Mouse (Mus musculus) cerebellum, adult 2 months (tissue): ENCODE results near the gene Pcolce. TPM values are rescaled to one million over a fixed set of nuclear protein-coding genes. Genes with fewer than 3 reads are reported as not detected.

ENCODE experiments used
- DNase-seq, 2 experiments: peaks; one replicate each; pipeline ENCODE4 v3.0.0; 2021
- H3K27ac ChIP-seq: fragments of 200-500 bp; 2 replicates; pipeline ENCODE4 v1.5.1; 2012; ENCODE audit warnings: low read length, control low read depth, inconsistent platforms; ENCODE audit not compliant: insufficient read depth
- H3K27me3 ChIP-seq: fragments of 200-500 bp; 2 replicates; pipeline ENCODE4 v1.6.1; 2012; ENCODE audit warnings: inconsistent platforms, mild to moderate bottlenecking, low read length, moderate library complexity; ENCODE audit not compliant: control insufficient read depth, insufficient read depth
- H3K4me1 ChIP-seq: fragments of 200-500 bp; 2 replicates; pipeline ENCODE4 v1.6.1; 2011; ENCODE audit warnings: low read length; ENCODE audit not compliant: control insufficient read depth, insufficient read depth
- H3K4me3 ChIP-seq: fragments of 200-500 bp; replicated peaks from 2 replicates; pipeline ENCODE3; 2011; ENCODE audit warnings: mild to moderate bottlenecking, low read depth, low read length, control low read depth; ENCODE audit not compliant: insufficient read depth
- CTCF ChIP-seq: fragments of 200-500 bp; IDR thresholded peaks from 2 replicates; pipeline ENCODE4 v1.5.1; 2011; ENCODE audit warnings: low read depth, mild to moderate bottlenecking, control low read depth, low read length, moderate library complexity, borderline replicate concordance; ENCODE audit not compliant: insufficient read depth
- POLR2A ChIP-seq: fragments of 200-500 bp; IDR thresholded peaks from 2 replicates; pipeline ENCODE4 v1.6.1; 2011; ENCODE audit warnings: low read length, control low read depth, borderline replicate concordance; ENCODE audit not compliant: insufficient read depth
- whole genome bisulfite sequencing: fragments of 180-500 bp; shearing (Covaris S2); methylation state at CpG from one replicate; pipeline ENCODE4 v1.1.7; 2018; 5-methylcytosine and 5-hydroxymethylcytosine counted together
- polyA plus RNA-seq: library from polyadenylated mRNA; depleted of rRNA; stranded (reverse); fragments of >200 nt; gene quantifications from 2 replicates; pipeline ENCODE4 v1.2.3, GENCODE M21; 2012; rRNA removed

Pcolce gene
- polyA plus RNA-seq, 1 experiment, result 11.3 TPM

GRCm38 (mm10) chr5:137566416-137566815 is 47.2 kb downstream of the Pcolce start:
- H3K4me1 ChIP-seq, result no peaks in the 10 kb centered on the region
- WGBS, result 96% methylated on average over 5 of the region's 5 CpGs
- DNase-seq, result no peak
- TF ChIP-seq POLR2A (no peak), CTCF (no peak)
- no peak overlapping the region for H3K4me3 ChIP-seq
- no peaks in the 10 kb centered on the region for H3K27me3 ChIP-seq
- no peak overlapping the region for H3K27ac ChIP-seq

GRCm38 (mm10) chr5:137565744-137566143 is 47.8 kb downstream of the Pcolce start:
- 39% methylated on average over 6 of the region's 6 CpGs for WGBS
- TF ChIP-seq POLR2A, result no peak
- no peak for TF ChIP-seq CTCF
- no peak for DNase-seq

GRCm38 (mm10) chr5:137562965-137563364 is 50.6 kb downstream of the Pcolce start:
- no peak overlapping the region for H3K27ac ChIP-seq

More at GRCm38 (mm10) chr5:137565744-137566143, 47.8 kb downstream of the Pcolce start:
- Histone ChIP-seq H3K4me3 (no peak overlapping the region), H3K27me3 (no peaks in the 10 kb centered on the region), H3K4me1 (no peaks in the 10 kb centered on the region), H3K27ac (no peak overlapping the region)

GRCm38 (mm10) chr5:137561556-137561955 is 52.0 kb downstream of the Pcolce start:
- H3K27ac ChIP-seq, result no peak overlapping the region
- H3K4me3 ChIP-seq, result no peak overlapping the region
- DNase-seq, result no peak
- TF ChIP-seq CTCF (no peak), POLR2A (no peak)
- H3K27me3 ChIP-seq, result no peaks in the 10 kb centered on the region
- no peaks in the 10 kb centered on the region for H3K4me1 ChIP-seq
- 42% methylated on average over 6 of the region's 6 CpGs for WGBS

More at GRCm38 (mm10) chr5:137562965-137563364, 50.6 kb downstream of the Pcolce start:
- Histone ChIP-seq H3K4me1 (no peaks in the 10 kb centered on the region), H3K27me3 (no peaks in the 10 kb centered on the region), H3K4me3 (no peak overlapping the region)
- DNase-seq, result no peak
- WGBS, result 61% methylated on average over 10 of the region's 10 CpGs
- TF ChIP-seq POLR2A (no peak), CTCF (no peak)

Other genes starting within 250 kb of the Pcolce start
- 0.21 and 0.31 TPM in 2 replicates for gene Zan, start 136.7 kb downstream of the Pcolce start, polyA plus RNA-seq
- 54.8 and 55.3 TPM in 2 replicates for gene Pop7, start 111.3 kb downstream of the Pcolce start, polyA plus RNA-seq
- 59.8 and 61.2 TPM in 2 replicates for gene Gigyf1, start 95.2 kb downstream of the Pcolce start, polyA plus RNA-seq
- gene Epo, start 80.5 kb downstream of the Pcolce start, polyA plus RNA-seq, result not detected in 2 replicates
- 410 and 442 TPM in 2 replicates for gene Gnb2, start 80.3 kb downstream of the Pcolce start, polyA plus RNA-seq
- 125 and 135 TPM in 2 replicates for gene Actl6b, start 60.3 kb downstream of the Pcolce start, polyA plus RNA-seq
- 6.7 and 6.8 TPM in 2 replicates for gene Tfr2, start 43.9 kb downstream of the Pcolce start, polyA plus RNA-seq
- 56.0 and 61.7 TPM in 2 replicates for gene Mospd3, start 12.7 kb downstream of the Pcolce start, polyA plus RNA-seq
- 0.25 and 0.31 TPM in 2 replicates for gene Fbxo24, start 15.2 kb upstream of the Pcolce start, polyA plus RNA-seq
- 14.4 and 14.8 TPM in 2 replicates for gene Lrch4, start 15.3 kb upstream of the Pcolce start, polyA plus RNA-seq
- gene Gm20605, start 15.4 kb upstream of the Pcolce start, polyA plus RNA-seq, result 8.1 and 9.9 TPM in 2 replicates
- 17.1 and 19.7 TPM in 2 replicates for gene Sap25, start 27.6 kb upstream of the Pcolce start, polyA plus RNA-seq
- gene Irs3, start 31.9 kb upstream of the Pcolce start, polyA plus RNA-seq, result 0.17 and 0.18 TPM in 2 replicates
- 39.8 and 41.3 TPM in 2 replicates for gene Agfg2, start 70.9 kb upstream of the Pcolce start, polyA plus RNA-seq
- gene Nyap1, start 127.8 kb upstream of the Pcolce start, polyA plus RNA-seq, result 59.1 and 60.7 TPM in 2 replicates
- 465 and 497 TPM in 2 replicates for gene Tsc22d4, start 131.9 kb upstream of the Pcolce start, polyA plus RNA-seq
- gene Ppp1r35, start 165.1 kb upstream of the Pcolce start, polyA plus RNA-seq, result 47.0 and 48.2 TPM in 2 replicates
- gene Mepce, start 173.9 kb upstream of the Pcolce start, polyA plus RNA-seq, result 38.9 and 41.9 TPM in 2 replicates
- gene Zcwpw1, start 174.0 kb upstream of the Pcolce start, polyA plus RNA-seq, result 11.2 and 12.4 TPM in 2 replicates
- 0.41 TPM in 2 replicates for gene Pilra, start 222.5 kb upstream of the Pcolce start, polyA plus RNA-seq
- not detected in 2 replicates for gene Pilrb1, start 244.3 kb upstream of the Pcolce start, polyA plus RNA-seq